Mouse (Mus musculus): ENCODE results near the gene Ift52. TPM values are rescaled to one million over a fixed set of nuclear protein-coding genes. Genes with fewer than 3 reads are reported as not detected.

Gene Ift52
- 10 to 100 TPM; 43.3 to 45.9 (median 44.7) TPM for total RNA-seq (2022)

- DNase-seq (ENCODE audit: low spot score in 2 of 2): peak; percentile 86 to 93
These were observed at the start of gene Ift52 for GRCm38 (mm10) chr2:163016916-163017743. Gene Ift52 (plus strand): TSS chr2:163017354.

- no peak for DNase-seq (ENCODE audit: low spot score in 2 of 2)
These were observed 48.8 kb upstream of the Ift52 start for GRCm38 (mm10) chr2:162968357-162968756.

- DNase-seq (ENCODE audit: low spot score in 2 of 2): no peak
These were observed 48.1 kb upstream of the Ift52 start for GRCm38 (mm10) chr2:162969101-162969500.

GRCm38 (mm10) chr2:162970896-162971295, 46.3 kb upstream of the Ift52 start:
- DNase-seq (ENCODE audit: low spot score in 2 of 2): no peak

- DNase-seq (ENCODE audit: low spot score in 2 of 2): no peak
These were observed 44.4 kb upstream of the Ift52 start for GRCm38 (mm10) chr2:162972752-162973151.

GRCm38 (mm10) chr2:162973206-162973605, 43.9 kb upstream of the Ift52 start:
- DNase-seq (ENCODE audit: low spot score in 2 of 2): no peak

- no peak for DNase-seq (ENCODE audit: low spot score in 2 of 2)
These were observed 43.5 kb upstream of the Ift52 start for GRCm38 (mm10) chr2:162973637-162974036.

- DNase-seq (ENCODE audit: low spot score in 2 of 2): peak in 1 of 2 experiments; percentile 43
These were observed 41.9 kb upstream of the Ift52 start for GRCm38 (mm10) chr2:162975157-162975775.

- DNase-seq (ENCODE audit: low spot score in 2 of 2): no peak
These were observed 41.2 kb upstream of the Ift52 start for GRCm38 (mm10) chr2:162976001-162976400.

GRCm38 (mm10) chr2:162984381-162984780, 32.8 kb upstream of the Ift52 start:
- DNase-seq (ENCODE audit: low spot score in 2 of 2): no peak

- no peak for DNase-seq (ENCODE audit: low spot score in 2 of 2)
These were observed 31.2 kb upstream of the Ift52 start for GRCm38 (mm10) chr2:162985923-162986322.

GRCm38 (mm10) chr2:162986764-162987163, 30.4 kb upstream of the Ift52 start:
- DNase-seq (ENCODE audit: low spot score in 2 of 2): no peak

- DNase-seq (ENCODE audit: low spot score in 2 of 2): no peak
These were observed 29.9 kb upstream of the Ift52 start, which contains the start of gene Sgk2 for GRCm38 (mm10) chr2:162987218-162987617. Gene Sgk2 (plus strand): TSS chr2:162987330.

GRCm38 (mm10) chr2:162988235-162988634, 28.9 kb upstream of the Ift52 start:
- no peak for DNase-seq (ENCODE audit: low spot score in 2 of 2)

- no peak for DNase-seq (ENCODE audit: low spot score in 2 of 2)
These were observed 25.6 kb upstream of the Ift52 start for GRCm38 (mm10) chr2:162991394-162992083.

GRCm38 (mm10) chr2:162992084-162992437, 25.1 kb upstream of the Ift52 start:
- no peak for DNase-seq (ENCODE audit: low spot score in 2 of 2)

GRCm38 (mm10) chr2:162993881-162994616, 23.1 kb upstream of the Ift52 start:
- DNase-seq (ENCODE audit: low spot score in 2 of 2): no peak

- DNase-seq (ENCODE audit: low spot score in 2 of 2): peak in 1 of 2 experiments; percentile 37
These were observed 18.5 kb upstream of the Ift52 start for GRCm38 (mm10) chr2:162998528-162999230.

- DNase-seq (ENCODE audit: low spot score in 2 of 2): no peak
These were observed 17.4 kb upstream of the Ift52 start for GRCm38 (mm10) chr2:162999744-163000143.

GRCm38 (mm10) chr2:163001071-163001470, 16.1 kb upstream of the Ift52 start:
- no peak for DNase-seq (ENCODE audit: low spot score in 2 of 2)

GRCm38 (mm10) chr2:163007299-163007698, 9.9 kb upstream of the Ift52 start:
- DNase-seq (ENCODE audit: low spot score in 2 of 2): no peak

Measured in left cerebral cortex, adult 8-10 months (tissue).